Mouse (Mus musculus) embryonic fibroblast, embryonic 13.5 days (primary cell): ENCODE data around the gene 3110082J24Rik.

ENCODE experiments used
- CTCF ChIP-seq: IDR thresholded peaks from 2 replicates; pipeline ENCODE4 v1.5.1; 2011; ENCODE audit warnings: mild to moderate bottlenecking, control low read depth, low read length, moderate library complexity, borderline replicate concordance; ENCODE audit not compliant: insufficient read depth
- POLR2A ChIP-seq: IDR thresholded peaks from 2 replicates; pipeline ENCODE4 v1.6.1; 2011; ENCODE audit warnings: low read depth, mild to moderate bottlenecking, control low read depth, low read length, moderate library complexity

DNA sequence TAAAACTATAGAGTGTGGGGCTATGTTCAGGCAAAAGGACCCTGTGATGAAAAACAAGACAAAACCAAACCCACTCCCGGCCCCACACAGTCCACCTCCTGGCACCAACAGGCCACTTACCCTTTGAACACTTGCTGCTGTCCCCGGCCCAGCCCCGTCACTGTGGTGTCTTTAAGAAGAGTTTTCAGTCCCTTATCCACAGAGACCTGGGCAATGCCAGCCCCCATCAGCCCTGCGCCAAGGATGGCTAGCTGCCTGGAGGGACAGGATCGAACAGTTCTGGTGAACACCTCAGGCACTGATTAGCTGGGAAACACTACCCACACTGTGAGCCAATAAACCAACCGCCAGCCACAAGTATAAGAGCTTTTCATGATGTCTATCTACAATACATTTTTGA is 22.8 kb upstream of the 3110082J24Rik start:
- TF ChIP-seq POLR2A (no peak), CTCF (no peak)
